Mouse (Mus musculus) limb, embryonic 10.5 days (tissue): Measurements from ENCODE around the gene Olfr1426. TPM values are rescaled to one million over a fixed set of nuclear protein-coding genes. Genes with fewer than 3 reads are reported as not detected.

Source experiments
- DNase-seq: peaks from one replicate; pipeline ENCODE4 v3.0.0-alpha.2; 2017; ENCODE audit warnings: low spot score
- H3K27ac ChIP-seq: fragments of 300-500 bp; sonication (generic); 2 replicates; pipeline ENCODE4 v1.5.1; 2016; ENCODE audit warnings: mild to moderate bottlenecking
- H3K27me3 ChIP-seq: fragments of 300-500 bp; sonication (generic); 2 replicates; pipeline ENCODE4 v1.6.1; 2016; ENCODE audit warnings: low read depth, mild to moderate bottlenecking; ENCODE audit not compliant: poor library complexity, severe bottlenecking
- H3K36me3 ChIP-seq: fragments of 300-500 bp; sonication (generic); 2 replicates; pipeline ENCODE4 v1.6.1; 2016; ENCODE audit warnings: mild to moderate bottlenecking, moderate library complexity
- H3K4me1 ChIP-seq: fragments of 300-500 bp; sonication (generic); 2 replicates; pipeline ENCODE4 v1.6.1; 2016
- H3K4me3 ChIP-seq: fragments of 300-500 bp; sonication (generic); 2 replicates; pipeline ENCODE4 v1.5.1; 2016; ENCODE audit warnings: mild to moderate bottlenecking, moderate library complexity
- H3K9me3 ChIP-seq: fragments of 300-500 bp; sonication (generic); replicated peaks from 2 replicates; pipeline ENCODE4 v1.6.1; 2016; ENCODE audit warnings: mild to moderate bottlenecking
- polyA plus RNA-seq: library from polyadenylated mRNA; unstranded; fragments of >200 nt; fragmentation: Nextera tagmentation; extraction: Ambion mirVana; gene quantifications from 2 replicates; pipeline ENCODE4 v1.2.1, GENCODE M21; 2016

The Olfr1426 gene
- polyA plus RNA-seq, 1 experiment from 2014 or later = not detected

GRCm38 (mm10) chr19:12037727-12038126 lies 54.1 kb downstream of the Olfr1426 start:
- Histone ChIP-seq H3K27me3 (no peaks in the 10 kb centered on the region), H3K27ac (no peak overlapping the region), H3K4me1 (no peaks in the 10 kb centered on the region), H3K4me3 (no peak overlapping the region), H3K9me3 (no peaks in the 10 kb centered on the region), H3K36me3 (no peaks in the 10 kb centered on the region)
- no peak for DNase-seq

Other genes starting within 250 kb of the Olfr1426 start
- not detected in 2 replicates for gene Olfr1418, start 230.9 kb downstream of the Olfr1426 start, polyA plus RNA-seq
- gene Olfr1419, start 216.9 kb downstream of the Olfr1426 start, polyA plus RNA-seq = not detected in 2 replicates
- not detected in 2 replicates for gene Olfr1420, start 205.4 kb downstream of the Olfr1426 start, polyA plus RNA-seq
- 20.4 and 21.2 TPM in 2 replicates for gene Patl1, start 179.6 kb downstream of the Olfr1426 start, polyA plus RNA-seq
- gene Osbp, start 126.1 kb downstream of the Olfr1426 start, polyA plus RNA-seq = 3.3 and 3.4 TPM in 2 replicates
- gene Olfr1423, start 50.7 kb downstream of the Olfr1426 start, polyA plus RNA-seq = 0.05 and 0.06 TPM in 2 replicates
- gene Olfr1424, start 29.3 kb downstream of the Olfr1426 start, polyA plus RNA-seq = not detected in 2 replicates
- gene Olfr1425, start 14.3 kb downstream of the Olfr1426 start, polyA plus RNA-seq = not detected in 2 replicates
- gene Olfr1427, start 11.3 kb upstream of the Olfr1426 start, polyA plus RNA-seq = not detected in 2 replicates
- not detected in 2 replicates for gene Olfr1428, start 23.9 kb upstream of the Olfr1426 start, polyA plus RNA-seq
- not detected in 2 replicates for gene Olfr76, start 31.2 kb upstream of the Olfr1426 start, polyA plus RNA-seq
- gene Olfr1555-ps1, start 78.1 kb upstream of the Olfr1426 start, polyA plus RNA-seq = not detected in 2 replicates
- not detected in 2 replicates for gene Olfr1431, start 108.6 kb upstream of the Olfr1426 start, polyA plus RNA-seq
- gene Olfr1432, start 140.6 kb upstream of the Olfr1426 start, polyA plus RNA-seq = not detected in 2 replicates
- not detected in 2 replicates for gene Olfr262, start 149.6 kb upstream of the Olfr1426 start, polyA plus RNA-seq
- not detected in 2 replicates for gene Olfr235, start 169.0 kb upstream of the Olfr1426 start, polyA plus RNA-seq
- not detected in 2 replicates for gene Olfr1434, start 187.8 kb upstream of the Olfr1426 start, polyA plus RNA-seq
- gene Olfr1436, start 207.1 kb upstream of the Olfr1426 start, polyA plus RNA-seq = not detected in 2 replicates
- not detected in 2 replicates for gene Olfr1437, start 233.1 kb upstream of the Olfr1426 start, polyA plus RNA-seq
- not detected in 2 replicates for gene Olfr1438-ps1, start 243.9 kb upstream of the Olfr1426 start, polyA plus RNA-seq